Mouse (Mus musculus) ES-Bruce4 (cell line): ENCODE results near the gene Ssr2.

Experiments used
- CTCF ChIP-seq: IDR thresholded peaks from one replicate; pipeline ENCODE4 v1.8.1; 2011; ENCODE audit warnings: low read depth, low read length
- POLR2A ChIP-seq: IDR thresholded peaks from one replicate; pipeline ENCODE4 v1.8.1; 2011; ENCODE audit warnings: low read length; ENCODE audit not compliant: insufficient read depth

DNA sequence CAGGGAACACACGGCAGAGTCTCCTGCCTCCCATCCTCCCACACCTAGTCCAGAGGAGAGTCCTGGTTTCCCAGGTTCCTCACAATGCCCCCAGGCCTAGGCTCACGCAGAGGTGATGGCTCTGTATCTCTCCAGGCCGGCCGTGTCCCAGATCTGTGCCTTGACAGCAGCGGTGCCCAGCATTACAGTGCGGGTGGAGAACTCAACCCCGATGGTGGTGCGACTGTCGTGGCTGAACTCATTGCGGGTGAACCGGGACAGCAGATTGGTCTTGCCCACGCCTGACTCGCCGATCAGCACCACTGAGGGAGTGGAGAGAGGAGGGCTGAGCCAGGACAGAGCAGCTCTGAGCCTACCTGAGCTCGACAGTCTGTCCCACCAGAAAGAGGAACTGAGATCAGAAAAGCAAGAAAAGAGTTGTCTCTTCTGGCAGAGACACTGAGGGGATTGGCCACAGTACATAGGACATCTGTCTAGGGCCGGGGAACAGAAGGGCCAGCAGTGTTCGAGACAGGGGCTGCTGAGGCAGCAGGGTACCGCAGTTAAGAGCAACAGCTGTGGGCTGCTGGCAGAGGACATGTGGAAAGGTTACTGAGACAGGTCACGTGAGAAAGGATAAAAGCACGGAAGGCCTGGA lies 30.6 kb upstream of the Ssr2 start:
- TF ChIP-seq CTCF (no peak), POLR2A (no peak)
